Mouse (Mus musculus) spleen, adult 2 months (tissue): ENCODE data around the gene Clybl. TPM values are rescaled to one million over a fixed set of nuclear protein-coding genes. Genes with fewer than 3 reads are reported as not detected.

ENCODE experiments used
- DNase-seq, 2 experiments: peaks; one replicate each; pipeline versions ENCODE4 v3.0.0 to v3.0.0-alpha.2; 2012 to 2021; ENCODE audit warnings: low spot score in 2 of 2, low read depth in 1 of 2
- H3K27ac ChIP-seq: fragments of 200-500 bp; 2 replicates; pipeline ENCODE4 v1.5.1; 2012; ENCODE audit warnings: low read length, inconsistent platforms; ENCODE audit not compliant: insufficient read depth
- H3K27me3 ChIP-seq: fragments of 200-500 bp; 2 replicates; pipeline ENCODE4 v1.6.1; 2012; ENCODE audit warnings: mild to moderate bottlenecking, moderate library complexity, low read length, inconsistent platforms; ENCODE audit not compliant: control insufficient read depth, insufficient read depth
- H3K36me3 ChIP-seq: fragments of 200-500 bp; 2 replicates; pipeline ENCODE4 v1.6.1; 2012; ENCODE audit warnings: mild to moderate bottlenecking, low read length, inconsistent platforms; ENCODE audit not compliant: control insufficient read depth, insufficient read depth
- H3K4me1 ChIP-seq: fragments of 200-500 bp; 2 replicates; pipeline ENCODE4 v1.6.1; 2011; ENCODE audit warnings: inconsistent platforms; ENCODE audit not compliant: control insufficient read depth, insufficient read depth, insufficient read length
- H3K4me3 ChIP-seq: fragments of 200-500 bp; 2 replicates; pipeline ENCODE4 v1.5.1; 2011; ENCODE audit warnings: mild to moderate bottlenecking, inconsistent platforms; ENCODE audit not compliant: insufficient read depth, insufficient read length; ENCODE audit errors: extremely low read depth
- CTCF ChIP-seq: fragments of 200-500 bp; IDR thresholded peaks from 2 replicates; pipeline ENCODE4 v1.5.1; 2011; ENCODE audit warnings: mild to moderate bottlenecking, inconsistent platforms; ENCODE audit not compliant: insufficient read depth, insufficient read length, insufficient replicate concordance; ENCODE audit errors: extremely low read depth
- POLR2A ChIP-seq: fragments of 200-500 bp; IDR thresholded peaks from 2 replicates; pipeline ENCODE4 v1.6.1; 2011; ENCODE audit warnings: low read depth, low read length, inconsistent platforms
- WGBS: fragments of 180-500 bp; shearing (Covaris S2); methylation state at CpG from one replicate; pipeline ENCODE4 v1.1.7; 2018; 5-methylcytosine and 5-hydroxymethylcytosine counted together
- polyA plus RNA-seq: library from polyadenylated mRNA; depleted of rRNA; stranded (reverse); fragments of >200 nt; gene quantifications from 2 replicates; pipeline ENCODE4 v1.2.3, GENCODE M21; 2012

The Clybl gene
- polyA plus RNA-seq, 1 experiment: 2.1 TPM

GRCm38 (mm10) chr14:122367882-122368418 is 186.4 kb downstream of the Clybl start:
- H3K4me3 ChIP-seq: no peak overlapping the region
- TF ChIP-seq POLR2A (no peak), CTCF (no peak)
- 92% methylated on average over 3 of the region's 3 CpGs for WGBS
- no peaks in the 10 kb centered on the region for H3K27me3 ChIP-seq
- DNase-seq: no peak
- no peak overlapping the region for H3K27ac ChIP-seq
- H3K36me3 ChIP-seq: no peaks in the 10 kb centered on the region
- H3K4me1 ChIP-seq: no peaks in the 10 kb centered on the region

- WGBS: 92% methylated on average over 8 of the region's 8 CpGs
- no peak for DNase-seq
- H3K4me3 ChIP-seq: no peak overlapping the region
- no peaks in the 10 kb centered on the region for H3K4me1 ChIP-seq
- no peaks in the 10 kb centered on the region for H3K27me3 ChIP-seq
- no peaks in the 10 kb centered on the region for H3K36me3 ChIP-seq
- no peak overlapping the region for H3K27ac ChIP-seq
- TF ChIP-seq POLR2A (no peak), CTCF (no peak)
These were observed 187.0 kb downstream of the Clybl start for GRCm38 (mm10) chr14:122368501-122368900.

- DNase-seq: no peak
- H3K4me3 ChIP-seq: no peak overlapping the region
- H3K4me1 ChIP-seq: no peaks in the 10 kb centered on the region
- TF ChIP-seq CTCF: no peak
- no peak for TF ChIP-seq POLR2A
- H3K36me3 ChIP-seq: no peaks in the 10 kb centered on the region
- no peaks in the 10 kb centered on the region for H3K27me3 ChIP-seq
- H3K27ac ChIP-seq: no peak overlapping the region
- 42% methylated on average over 5 of the region's 5 CpGs for WGBS
These were observed 190.5 kb downstream of the Clybl start for GRCm38 (mm10) chr14:122371979-122372378.

GRCm38 (mm10) chr14:122373458-122373857 is 192.0 kb downstream of the Clybl start:
- Histone ChIP-seq H3K4me1 (no peaks in the 10 kb centered on the region), H3K27ac (no peak overlapping the region), H3K36me3 (no peaks in the 10 kb centered on the region), H3K4me3 (no peak overlapping the region), H3K27me3 (no peaks in the 10 kb centered on the region)
- WGBS: 86% methylated on average over 19 of the region's 19 CpGs
- no peak for DNase-seq
- no peak for TF ChIP-seq CTCF
- TF ChIP-seq POLR2A: no peak

GRCm38 (mm10) chr14:122374285-122374997 is 192.9 kb downstream of the Clybl start:
- no peaks in the 10 kb centered on the region for H3K36me3 ChIP-seq
- H3K27me3 ChIP-seq: no peaks in the 10 kb centered on the region
- H3K4me1 ChIP-seq: no peaks in the 10 kb centered on the region
- TF ChIP-seq CTCF (no peak), POLR2A (no peak)
- WGBS: 75% methylated on average over 9 of the region's 9 CpGs
- no peak for DNase-seq
- H3K27ac ChIP-seq: no peak overlapping the region
- no peak overlapping the region for H3K4me3 ChIP-seq

- TF ChIP-seq POLR2A (no peak), CTCF (no peak)
- WGBS: 89% methylated on average over 12 of the region's 12 CpGs
- no peaks in the 10 kb centered on the region for H3K4me1 ChIP-seq
- H3K27ac ChIP-seq: no peak overlapping the region
- no peak overlapping the region for H3K4me3 ChIP-seq
- DNase-seq: no peak
- H3K27me3 ChIP-seq: no peaks in the 10 kb centered on the region
- H3K36me3 ChIP-seq: no peaks in the 10 kb centered on the region
These were observed 193.7 kb downstream of the Clybl start for GRCm38 (mm10) chr14:122375070-122375811.
